Mouse (Mus musculus) spleen, adult 18-20 months (tissue): Measurements from ENCODE around the gene Fam53b.
A peak's percentile ranks its signal among the peaks of the same experiment; 100 is the strongest.

Source experiments
- DNase-seq, 2 experiments: peaks; one replicate each; pipeline ENCODE4 v3.0.0; 2022; ENCODE audit warnings: mixed read lengths in 2 of 2

Gene Fam53b

GRCm38 (mm10) chr7:132764896-132765491, 48.7 kb downstream of the Fam53b start:
- no peak for DNase-seq

GRCm38 (mm10) chr7:132764314-132764713, 49.4 kb downstream of the Fam53b start:
- DNase-seq: no peak

GRCm38 (mm10) chr7:132763911-132764310, 49.8 kb downstream of the Fam53b start:
- DNase-seq: no peak

GRCm38 (mm10) chr7:132763351-132763750, 50.3 kb downstream of the Fam53b start:
- no peak for DNase-seq

GRCm38 (mm10) chr7:132761409-132761808, 52.3 kb downstream of the Fam53b start:
- DNase-seq: no peak

GRCm38 (mm10) chr7:132760589-132761180, 53.0 kb downstream of the Fam53b start:
- no peak for DNase-seq

GRCm38 (mm10) chr7:132759926-132760325, 53.8 kb downstream of the Fam53b start:
- DNase-seq: no peak

- DNase-seq: no peak
These were observed 54.2 kb downstream of the Fam53b start for GRCm38 (mm10) chr7:132759405-132759891.

GRCm38 (mm10) chr7:132758875-132759274, 54.8 kb downstream of the Fam53b start:
- no peak for DNase-seq

- DNase-seq: no peak
These were observed 57.4 kb downstream of the Fam53b start for GRCm38 (mm10) chr7:132756325-132756724.

- DNase-seq: no peak
These were observed 59.3 kb downstream of the Fam53b start for GRCm38 (mm10) chr7:132754389-132754750.

- DNase-seq: no peak
These were observed 59.9 kb downstream of the Fam53b start for GRCm38 (mm10) chr7:132753518-132754388.

- DNase-seq: no peak
These were observed 62.0 kb downstream of the Fam53b start for GRCm38 (mm10) chr7:132751716-132752115.

GRCm38 (mm10) chr7:132749504-132749903, 64.2 kb downstream of the Fam53b start:
- DNase-seq: no peak

GRCm38 (mm10) chr7:132748076-132748769, 65.5 kb downstream of the Fam53b start:
- no peak for DNase-seq

- no peak for DNase-seq
These were observed 66.6 kb downstream of the Fam53b start for GRCm38 (mm10) chr7:132747096-132747495.

GRCm38 (mm10) chr7:132742912-132743311, 70.8 kb downstream of the Fam53b start:
- DNase-seq: no peak

- DNase-seq: no peak
These were observed 73.9 kb downstream of the Fam53b start for GRCm38 (mm10) chr7:132739829-132740228.

GRCm38 (mm10) chr7:132738844-132739243, 74.8 kb downstream of the Fam53b start:
- no peak for DNase-seq

- peak in 1 of 2 experiments; percentile 25 for DNase-seq
These were observed 77.4 kb downstream of the Fam53b start for GRCm38 (mm10) chr7:132736099-132736862.

- DNase-seq: peak; percentile 78 to 83
These were observed 78.5 kb downstream of the Fam53b start for GRCm38 (mm10) chr7:132735145-132735544.

- DNase-seq: no peak
These were observed 79.5 kb downstream of the Fam53b start for GRCm38 (mm10) chr7:132734222-132734621.
